Mouse (Mus musculus) liver, postnatal 0 days (tissue): ENCODE data around the gene Rtel1. TPM values are rescaled to one million over a fixed set of nuclear protein-coding genes. Genes with fewer than 3 reads are reported as not detected.

Experiments used
- ATAC-seq: fragments of 200-750 bp; cut with Nextera tagmentation; 2 replicates; pipeline ENCODE4 v1.8.0; 2017; ENCODE audit warnings: mild to moderate bottlenecking, moderate library complexity
- DNase-seq: peaks from one replicate; pipeline ENCODE4 v3.0.0-alpha.2; 2016
- H3K27ac ChIP-seq: fragments of 300-500 bp; sonication (generic); 2 replicates; pipeline ENCODE4 v1.5.1; 2014; ENCODE audit warnings: antibody characterized with exemption, moderate library complexity, mild to moderate bottlenecking, low read depth
- H3K27me3 ChIP-seq: fragments of 300-500 bp; sonication (generic); 2 replicates; pipeline ENCODE4 v1.6.1; 2014; ENCODE audit warnings: low read length, control low read depth, mixed read lengths; ENCODE audit not compliant: insufficient read depth
- H3K36me3 ChIP-seq: fragments of 300-500 bp; sonication (generic); replicated peaks from 2 replicates; pipeline ENCODE4 v1.6.1; 2014; ENCODE audit warnings: mild to moderate bottlenecking, control low read depth, low read length, moderate library complexity, mixed read lengths; ENCODE audit not compliant: insufficient read depth
- H3K4me1 ChIP-seq: fragments of 300-500 bp; sonication (generic); 2 replicates; pipeline ENCODE4 v1.6.1; 2014; ENCODE audit warnings: antibody characterized with exemption, mild to moderate bottlenecking, control low read depth; ENCODE audit not compliant: insufficient read depth
- H3K4me2 ChIP-seq: fragments of 300-500 bp; sonication (generic); 2 replicates; pipeline ENCODE4 v1.6.1; 2014; ENCODE audit warnings: low read depth, mild to moderate bottlenecking, low read length, moderate library complexity, mixed read lengths
- H3K4me3 ChIP-seq: fragments of 300-500 bp; sonication (generic); 2 replicates; pipeline ENCODE4 v1.5.1; 2014; ENCODE audit warnings: low read depth, low read length
- H3K9ac ChIP-seq: fragments of 300-500 bp; sonication (generic); replicated peaks from 2 replicates; pipeline ENCODE4 v1.6.1; 2014; ENCODE audit warnings: mild to moderate bottlenecking, moderate library complexity
- H3K9me3 ChIP-seq: fragments of 300-500 bp; sonication (generic); 2 replicates; pipeline ENCODE4 v1.6.1; 2016; ENCODE audit warnings: mild to moderate bottlenecking, control low read depth, low read length, mixed read lengths
- CTCF ChIP-seq: sonication (generic); IDR thresholded peaks from 2 replicates; pipeline ENCODE4 v1.5.1; 2016; ENCODE audit warnings: antibody characterized with exemption, low read depth
- EP300 ChIP-seq: IDR thresholded peaks from 2 replicates; pipeline ENCODE4 v1.6.1; 2016; ENCODE audit warnings: antibody characterized with exemption, low read depth, mild to moderate bottlenecking
- WGBS: fragments of 180-500 bp; shearing (Covaris S2); extraction: QIAGEN DNeasy Blood & Tissue Kit; methylation state at CpG from one replicate; pipeline ENCODE4 v1.1.7; 2014; ENCODE audit not compliant: insufficient replicate concordance; 5-methylcytosine and 5-hydroxymethylcytosine counted together
- polyA plus RNA-seq: library from polyadenylated mRNA; unstranded; fragments of >200 nt; fragmentation: Nextera tagmentation; extraction: Ambion mirVana; gene quantifications from 2 replicates; pipeline ENCODE4 v1.2.1, GENCODE M21; 2015

Rtel1 gene
- polyA plus RNA-seq, 1 experiment from 2014 or later: 9.9 TPM

DNA sequence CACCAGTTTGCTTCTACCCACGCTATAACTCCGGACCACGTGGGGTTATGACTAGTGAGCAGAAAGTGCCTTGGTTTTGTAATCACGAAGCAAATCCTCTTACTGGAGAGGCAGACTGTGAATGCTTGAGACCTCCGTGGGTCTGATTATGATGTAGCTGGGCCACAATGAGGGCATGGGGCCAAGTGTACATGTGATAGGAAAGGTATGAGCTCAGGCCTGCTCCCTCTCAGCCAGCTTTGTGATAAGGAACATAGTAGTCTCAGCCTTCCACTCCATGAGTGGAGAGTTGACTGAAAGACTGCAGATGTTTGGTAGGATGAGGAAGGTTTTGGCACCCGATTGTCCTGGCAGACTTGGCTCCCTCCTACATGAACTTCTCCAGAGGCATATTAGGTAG is 23.2 kb downstream of the Rtel1 start:
- peaks cover 47% of the 10 kb centered on the region for H3K36me3 ChIP-seq
- no peak for TF ChIP-seq CTCF
- TF ChIP-seq EP300: no peak
- H3K27ac ChIP-seq: no peak overlapping the region
- no peak overlapping the region for H3K9ac ChIP-seq
- H3K4me1 ChIP-seq: no peaks in the 10 kb centered on the region
- DNase-seq: no peak
- no peak overlapping the region for H3K4me3 ChIP-seq
- H3K27me3 ChIP-seq: no peaks in the 10 kb centered on the region
- WGBS: 83% methylated on average over 6 of the region's 6 CpGs
- H3K9me3 ChIP-seq: no peaks in the 10 kb centered on the region
- H3K4me2 ChIP-seq: no peak overlapping the region
- ATAC-seq: no peak

- no peaks in the 10 kb centered on the region for H3K9me3 ChIP-seq
- H3K4me2 ChIP-seq: no peak overlapping the region
- peaks cover 75% of the 10 kb centered on the region for H3K36me3 ChIP-seq
- DNase-seq: no peak
- WGBS: 84% methylated on average over 3 of the region's 3 CpGs
- H3K27me3 ChIP-seq: no peaks in the 10 kb centered on the region
- no peaks in the 10 kb centered on the region for H3K4me1 ChIP-seq
- H3K27ac ChIP-seq: no peak overlapping the region
- no peak overlapping the region for H3K9ac ChIP-seq
- no peak for ATAC-seq
- TF ChIP-seq EP300 (no peak), CTCF (no peak)
- H3K4me3 ChIP-seq: no peak overlapping the region
Observed at GRCm38 (mm10) chr2:181356780-181357179, 37.2 kb downstream of the Rtel1 start.

DNA sequence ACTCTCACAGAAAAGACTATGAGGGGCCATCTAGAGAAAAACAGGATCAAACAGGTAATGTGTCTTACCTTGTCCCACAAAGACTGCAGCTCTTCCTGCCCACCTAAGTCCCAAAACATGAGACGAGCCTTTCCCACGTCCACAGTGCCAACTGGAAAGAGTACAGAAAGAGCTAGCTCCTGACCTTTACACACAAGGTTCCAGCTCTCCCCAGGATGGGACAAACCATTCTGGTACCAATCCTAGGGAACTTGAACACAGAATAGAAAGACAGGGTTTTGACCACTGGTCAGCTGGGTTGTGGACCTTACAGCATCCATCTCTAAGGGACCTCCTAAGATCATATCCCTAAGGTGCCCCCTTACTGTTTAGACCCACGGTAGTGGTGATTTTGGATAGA is 44.4 kb downstream of the Rtel1 start:
- 66% methylated on average over 3 of the region's 3 CpGs for WGBS
- H3K4me1 ChIP-seq: peaks cover 19% of the 10 kb centered on the region
- no peak overlapping the region; the same call in 1 of the 2 replicates for H3K9ac ChIP-seq
- H3K27ac ChIP-seq: no peak overlapping the region
- TF ChIP-seq EP300 (no peak), CTCF (no peak)
- H3K4me3 ChIP-seq: peak overlapping the region; percentile 82
- no peak for ATAC-seq
- H3K9me3 ChIP-seq: no peaks in the 10 kb centered on the region
- H3K36me3 ChIP-seq: peaks cover 35% of the 10 kb centered on the region
- no peak for DNase-seq
- no peaks in the 10 kb centered on the region for H3K27me3 ChIP-seq
- H3K4me2 ChIP-seq: peak overlapping the region; percentile 99

DNA sequence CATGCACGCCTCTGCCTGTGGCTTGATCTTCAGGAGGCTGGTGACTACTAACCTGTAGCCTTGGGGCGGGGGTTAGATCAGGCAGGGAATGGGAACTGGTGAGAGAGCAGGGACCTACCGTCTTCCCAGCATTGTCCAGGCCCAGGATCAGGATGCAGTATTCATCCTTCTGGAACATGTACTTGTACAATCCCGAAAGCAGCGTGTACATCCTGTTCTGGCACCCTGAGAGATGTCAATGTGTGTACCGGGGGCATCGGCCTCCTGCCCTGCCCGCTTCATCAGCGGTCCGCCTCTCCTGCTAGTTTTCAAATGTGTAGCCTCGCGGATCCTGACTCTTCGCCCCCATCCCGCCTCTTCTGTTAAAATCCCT is 44.9 kb downstream of the Rtel1 start:
- no peak for TF ChIP-seq EP300
- H3K9ac ChIP-seq: peak overlapping the region; percentile 81
- no peak for DNase-seq
- peak overlapping the region; percentile 82 for H3K4me3 ChIP-seq
- 4% methylated on average over 14 of the region's 14 CpGs for WGBS
- ATAC-seq: no peak
- H3K36me3 ChIP-seq: peaks cover 33% of the 10 kb centered on the region
- H3K4me2 ChIP-seq: peak overlapping the region; percentile 99
- H3K27ac ChIP-seq: peak overlapping the region; percentile 93
- no peaks in the 10 kb centered on the region for H3K9me3 ChIP-seq
- peaks cover 19% of the 10 kb centered on the region for H3K4me1 ChIP-seq
- H3K27me3 ChIP-seq: no peaks in the 10 kb centered on the region

DNA sequence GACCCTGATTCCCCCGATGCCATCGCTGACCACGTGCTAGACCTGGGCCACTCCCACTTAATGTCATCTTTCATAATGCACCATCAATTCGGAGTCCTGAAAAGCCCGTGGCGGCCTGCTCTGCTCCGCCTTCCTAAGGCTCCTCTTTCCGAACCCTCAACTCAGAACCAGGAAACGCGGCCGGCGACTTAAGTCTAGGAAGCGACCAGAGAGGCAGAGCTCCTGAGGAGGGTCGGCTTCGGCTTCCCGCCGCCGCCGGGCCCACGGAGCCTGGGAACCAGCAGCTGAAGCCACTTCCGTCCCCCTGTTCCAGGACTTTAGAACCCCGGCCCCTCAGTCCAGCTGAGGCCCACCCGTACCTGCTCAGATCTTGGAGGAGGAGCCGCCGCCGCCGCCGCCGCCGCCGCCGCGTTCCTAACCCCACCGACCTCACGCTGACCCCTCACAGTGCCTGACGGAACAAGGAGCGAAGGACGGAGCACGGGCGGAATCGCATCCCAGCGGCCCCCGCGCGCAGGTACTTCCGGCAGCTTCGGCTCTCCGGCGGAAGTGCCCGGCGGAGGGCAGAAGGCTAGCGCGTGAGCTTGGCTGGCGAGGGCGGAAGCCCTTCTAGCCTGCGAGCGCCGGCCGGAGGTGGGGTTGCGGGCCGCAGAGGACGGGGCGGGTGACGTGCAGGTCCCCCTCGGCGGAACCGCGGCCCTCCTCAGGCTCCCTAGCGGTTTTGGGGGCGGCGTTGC is 45.5 kb downstream of the Rtel1 start, which contains the start of the genes Zgpat and Arfrp1:
TSS of gene Zgpat (plus strand) at position 69 of the 737 bp plus-strand sequence.
TSS of gene Arfrp1 (minus strand) at position 545 of the 737 bp plus-strand sequence.
- peak; percentile 94 for ATAC-seq
- peak within 1 kb of the TSS; percentile 99 for H3K4me2 ChIP-seq
- no peaks in the 10 kb centered on the region for H3K9me3 ChIP-seq
- peaks cover 33% of the 10 kb centered on the region for H3K36me3 ChIP-seq
- H3K9ac ChIP-seq: peak within 1 kb of the TSS; percentile 81
- peak within 1 kb of the TSS; percentile 93 for H3K27ac ChIP-seq
- peak; percentile 93 for DNase-seq
- 1% methylated on average over 58 of the region's 71 CpGs for WGBS
- TF ChIP-seq EP300 (no peak), CTCF (no peak)
- H3K4me3 ChIP-seq: peak within 1 kb of the TSS; percentile 82
- peaks cover 19% of the 10 kb centered on the region for H3K4me1 ChIP-seq
- H3K27me3 ChIP-seq: no peaks in the 10 kb centered on the region

- DNase-seq (peak; percentile 50), ATAC-seq (peak; percentile 70)
- Histone ChIP-seq H3K4me2 (peak overlapping the region; percentile 99), H3K27ac (peak overlapping the region; percentile 93), H3K27me3 (no peaks in the 10 kb centered on the region), H3K9ac (peak overlapping the region; percentile 81), H3K36me3 (peaks cover 30% of the 10 kb centered on the region), H3K4me1 (peaks cover 19% of the 10 kb centered on the region), H3K4me3 (peak overlapping the region; percentile 82), H3K9me3 (no peaks in the 10 kb centered on the region)
- 0% methylated on average over 20 of the region's 20 CpGs for WGBS
- TF ChIP-seq EP300 (no peak), CTCF (no peak)
Observed at GRCm38 (mm10) chr2:181365655-181366075, 46.1 kb downstream of the Rtel1 start.
